Mouse (Mus musculus) heart, postnatal 36 days (tissue): Measurements from ENCODE around the gene Sh2b1. TPM values are rescaled to one million over a fixed set of nuclear protein-coding genes. Genes with fewer than 3 reads are reported as not detected.

ENCODE experiments used
- DNase-seq, 2 experiments: peaks; one replicate each; pipeline ENCODE4 v3.0.0; 2021 to 2022
- intact Hi-C: fragments of 180-260 bp; cut with DNase I; formaldehyde crosslinking; loops from one replicate; pipeline ENCODE4 v1.15.1; 2025
- total RNA-seq, 2 experiments: library from RNA; stranded (reverse); gene quantifications; 2 replicates each; pipeline ENCODE4 v1.2.3; 2021

Sh2b1 gene
- total RNA-seq, 2 experiments from 2014 or later = 40.0 to 42.2 TPM

DNA sequence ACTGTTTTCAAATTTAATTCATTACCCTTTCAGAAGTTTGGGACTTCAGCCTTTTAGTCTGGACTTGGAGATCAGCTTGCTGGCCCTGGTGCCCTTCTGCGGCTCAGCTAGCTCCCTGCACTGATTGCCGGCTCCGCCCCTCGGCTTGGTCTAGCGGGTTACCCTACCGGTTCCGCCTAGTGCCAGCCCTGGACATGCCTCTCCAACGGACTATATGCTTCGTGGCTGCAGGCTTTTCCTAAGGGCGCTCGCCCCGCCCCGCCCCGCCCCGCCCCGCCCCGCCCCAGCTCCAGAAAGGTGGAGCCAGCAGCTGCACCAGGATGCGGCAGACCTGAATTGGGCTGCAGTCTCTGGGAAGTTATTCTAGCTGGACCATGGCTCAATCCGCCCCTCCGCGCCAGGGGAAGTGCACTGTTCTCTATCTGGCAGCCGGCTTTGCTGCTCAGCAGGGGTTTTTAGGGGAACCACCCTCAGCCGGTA is 7.2 kb upstream of the Sh2b1 start:
- intact Hi-C loops = loop anchor here (5.0 kb wide), 1 partner anchor 155 kb away; no protein-coding TSS in a partner anchor
- DNase-seq = peak; percentile 76 to 78

GRCm38 (mm10) chr7:126481699-126482098 is 6.5 kb upstream of the Sh2b1 start:
- no peak for DNase-seq
- intact Hi-C loops = loop anchor here (1.0 to 5.0 kb wide), 2 partner anchors 47 to 156 kb away; no protein-coding TSS in a partner anchor

GRCm38 (mm10) chr7:126474486-126474955 is 703 bp downstream of the Sh2b1 start:
- DNase-seq = peak in 1 of 2 experiments; percentile 27
- intact Hi-C loops = loop anchor here (2.0 kb wide), 2 partner anchors 46 to 76 kb away; partner anchors contain the start of gene Rabep2

DNA sequence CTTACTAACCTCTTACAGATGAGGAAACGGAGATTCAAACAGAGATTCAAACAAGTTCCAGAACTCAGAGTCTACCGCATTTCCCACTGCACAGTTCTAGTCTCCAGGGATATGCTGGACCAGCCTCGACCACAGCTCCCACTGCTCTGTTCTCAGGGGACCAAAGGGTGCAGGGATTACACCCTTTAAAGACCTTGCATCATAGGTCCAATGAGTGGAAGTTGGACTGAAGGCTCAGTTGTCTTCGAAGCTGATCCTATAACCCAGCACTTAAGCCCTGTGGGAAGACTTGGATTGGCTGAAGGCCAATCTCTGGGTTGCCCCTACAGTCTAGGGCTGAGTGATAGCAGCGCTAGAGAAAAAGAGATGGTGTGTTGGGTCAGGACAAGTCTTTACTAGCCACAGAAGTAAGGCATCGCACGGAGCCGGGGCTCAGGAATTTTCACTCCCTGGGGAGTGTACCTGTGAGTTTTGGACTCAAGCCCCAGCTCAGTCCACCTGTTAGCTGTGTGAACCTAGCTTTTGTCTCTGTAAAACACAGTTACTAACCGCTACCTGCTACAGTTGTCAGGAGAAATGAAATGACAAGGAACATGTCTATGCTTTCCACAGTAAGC is 1.6 kb downstream of the Sh2b1 start:
- DNase-seq = no peak
- intact Hi-C loops = loop anchor here (2.0 kb wide), 2 partner anchors 45 to 75 kb away; partner anchors contain the start of gene Rabep2

GRCm38 (mm10) chr7:126472713-126473112 is 2.5 kb downstream of the Sh2b1 start:
- intact Hi-C loops = no loop called here
- DNase-seq = no peak

DNA sequence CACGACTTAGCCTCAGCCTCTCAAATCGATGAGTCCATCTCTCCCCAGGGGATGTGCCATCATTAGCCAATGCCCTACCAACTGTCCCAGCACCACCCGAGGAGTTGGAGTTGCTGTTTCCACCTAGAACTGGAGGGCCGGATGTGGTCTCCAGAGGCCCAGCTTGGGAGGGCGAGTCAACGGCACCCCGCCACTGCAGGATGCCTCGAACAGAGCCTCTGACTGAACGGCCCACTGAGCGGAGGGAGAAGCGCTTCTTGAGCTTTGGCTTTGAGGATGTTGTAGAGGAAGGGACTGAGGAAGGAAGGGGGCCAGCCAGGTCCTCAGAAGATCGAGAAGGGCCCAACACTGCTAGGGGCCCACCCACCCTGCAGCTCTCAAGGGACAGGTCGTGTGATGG is 2.9 kb downstream of the Sh2b1 start:
- intact Hi-C loops = no loop called here
- DNase-seq = no peak

DNA sequence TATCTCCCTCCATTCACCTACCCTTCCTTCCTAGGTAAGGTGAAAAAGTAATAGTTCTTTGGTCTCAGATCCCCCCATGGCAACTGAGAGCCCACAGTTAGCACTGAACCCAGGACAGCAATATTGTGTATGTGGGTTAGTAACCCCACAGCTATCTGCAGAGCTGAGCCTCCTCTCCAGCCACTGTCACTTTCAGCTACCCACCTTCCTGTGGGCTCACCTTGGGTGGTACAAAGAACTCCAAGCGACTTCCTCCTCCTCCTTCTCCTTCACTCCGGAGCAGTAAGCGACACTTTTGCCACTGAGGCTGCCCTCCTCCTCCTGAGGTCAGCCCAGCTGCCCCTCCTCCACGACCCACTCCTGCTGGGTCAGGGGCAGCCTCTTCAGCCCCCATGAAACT is 3.4 kb downstream of the Sh2b1 start:
- intact Hi-C loops = no loop called here
- no peak for DNase-seq

GRCm38 (mm10) chr7:126471361-126471760 is 3.9 kb downstream of the Sh2b1 start:
- DNase-seq = no peak
- intact Hi-C loops = no loop called here

GRCm38 (mm10) chr7:126470077-126470476 is 5.1 kb downstream of the Sh2b1 start:
- no peak for DNase-seq
- intact Hi-C loops = no loop called here

DNA sequence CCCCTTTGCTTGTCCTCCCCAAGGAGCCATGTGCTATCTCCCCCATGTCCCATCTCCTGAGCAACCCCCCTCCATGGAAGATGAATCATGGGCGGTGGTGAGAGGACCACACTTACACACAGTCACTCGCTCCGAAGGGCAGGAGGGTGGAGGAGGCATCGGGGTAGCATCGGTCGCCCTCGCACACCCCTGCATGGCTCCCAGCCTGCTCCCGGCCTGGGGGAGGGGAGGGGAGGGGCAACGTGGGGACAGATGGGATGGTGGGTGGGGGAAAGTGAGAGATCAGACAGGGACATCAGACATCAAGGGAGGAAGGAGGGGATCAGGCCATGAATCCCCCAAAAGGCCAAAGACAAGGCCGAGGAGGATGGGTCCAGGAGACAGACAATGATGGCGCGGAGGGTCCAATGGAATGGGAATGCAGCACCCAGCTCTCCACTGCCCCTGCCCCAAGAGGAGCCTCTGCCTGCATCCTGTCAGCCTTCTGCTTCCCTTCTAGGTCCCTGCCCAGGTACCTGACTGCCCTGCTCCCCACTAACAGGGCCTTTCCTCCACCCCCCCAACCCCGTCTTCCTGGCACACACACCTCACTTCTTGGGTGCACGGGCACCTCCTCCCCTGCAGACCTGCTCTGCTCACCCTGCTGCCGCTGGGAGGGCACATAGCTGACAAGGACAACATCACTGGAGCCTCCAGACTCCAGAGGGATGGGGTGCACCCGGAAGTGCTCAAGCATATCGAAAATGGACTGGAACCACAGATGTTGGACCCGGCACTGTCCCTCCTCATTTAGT is 7.2 kb downstream of the Sh2b1 start:
- no peak for DNase-seq
- intact Hi-C loops = loop anchor here (2.0 kb wide), 2 partner anchors 31 to 69 kb away; no protein-coding TSS in a partner anchor

DNA sequence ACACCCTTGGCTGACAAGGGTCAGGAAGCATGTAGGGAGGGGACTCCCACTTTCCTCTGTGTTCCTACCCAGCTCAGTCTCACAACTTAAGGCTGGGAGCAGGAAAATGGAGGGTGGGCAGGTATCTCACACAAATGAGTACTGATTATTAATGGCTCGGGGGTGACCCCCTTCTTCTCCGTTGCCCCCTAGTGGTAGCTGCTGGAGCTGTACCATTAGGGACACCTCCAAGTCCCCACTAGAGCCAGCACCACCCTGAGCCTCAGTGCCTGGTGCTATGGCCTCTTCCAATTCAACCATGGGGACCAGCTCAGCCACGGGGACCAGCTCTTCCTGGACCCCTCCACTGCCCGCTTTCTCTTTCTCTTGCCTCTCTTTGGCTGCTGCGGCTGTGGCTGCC is 8.0 kb downstream of the Sh2b1 start:
- intact Hi-C loops = loop anchor here (2.0 kb wide), 2 partner anchors 30 to 68 kb away; no protein-coding TSS in a partner anchor

GRCm38 (mm10) chr7:126466707-126467106 is 8.5 kb downstream of the Sh2b1 start:
- intact Hi-C loops = loop anchor here (2.0 kb wide), 2 partner anchors 30 to 68 kb away; no protein-coding TSS in a partner anchor
- DNase-seq = no peak

More for the DNA sequence above, 8.0 kb downstream of the Sh2b1 start:
- DNase-seq = peak; percentile 43 to 55

GRCm38 (mm10) chr7:126466116-126466515 is 9.1 kb downstream of the Sh2b1 start:
- intact Hi-C loops = loop anchor here (2.0 kb wide), 2 partner anchors 29 to 67 kb away; no protein-coding TSS in a partner anchor
- no peak for DNase-seq

DNA sequence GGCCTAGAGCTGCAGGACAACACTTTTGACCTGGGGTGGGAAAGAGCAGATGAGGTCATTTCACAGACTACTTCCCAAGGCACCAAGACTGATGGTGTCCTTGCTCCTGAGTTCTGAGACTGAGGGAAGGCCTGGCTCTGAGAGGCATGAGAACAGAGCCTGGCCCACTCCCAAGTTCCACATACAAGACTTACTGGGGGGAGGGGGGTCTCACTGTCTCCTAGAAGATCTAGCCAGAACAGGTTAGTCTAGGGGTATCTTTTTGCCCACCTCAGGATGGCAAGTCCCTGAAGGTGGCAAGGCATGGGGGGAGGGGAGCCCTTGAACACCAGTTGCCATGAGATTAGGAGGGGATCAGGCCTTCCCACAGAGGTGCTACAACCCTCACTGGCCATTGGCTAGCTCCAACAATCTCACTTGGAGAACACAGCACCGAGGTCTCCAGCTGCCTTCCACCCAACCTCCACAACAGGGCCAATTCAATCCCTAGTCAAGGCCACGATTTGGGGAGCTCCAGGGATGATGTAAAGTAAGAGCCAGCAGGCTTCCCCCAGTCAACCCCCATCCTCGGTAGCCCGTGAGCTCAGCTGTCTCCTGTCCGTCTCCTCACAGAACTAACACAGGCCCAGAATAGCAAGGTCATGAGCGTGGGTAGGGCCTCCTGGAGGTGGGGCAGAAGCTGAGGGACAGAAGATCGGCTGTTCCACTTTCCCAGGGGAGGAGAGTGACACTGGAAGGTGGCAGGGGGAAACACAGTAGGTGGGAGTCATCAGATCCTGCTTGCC is 9.8 kb downstream of the Sh2b1 start:
- intact Hi-C loops = loop anchor here (2.0 kb wide), 2 partner anchors 29 to 67 kb away; no protein-coding TSS in a partner anchor
- peak in 1 of 2 experiments; percentile 19 for DNase-seq

- intact Hi-C loops = no loop called here
These were observed 10.4 kb downstream of the Sh2b1 start for GRCm38 (mm10) chr7:126464836-126465235.

DNA sequence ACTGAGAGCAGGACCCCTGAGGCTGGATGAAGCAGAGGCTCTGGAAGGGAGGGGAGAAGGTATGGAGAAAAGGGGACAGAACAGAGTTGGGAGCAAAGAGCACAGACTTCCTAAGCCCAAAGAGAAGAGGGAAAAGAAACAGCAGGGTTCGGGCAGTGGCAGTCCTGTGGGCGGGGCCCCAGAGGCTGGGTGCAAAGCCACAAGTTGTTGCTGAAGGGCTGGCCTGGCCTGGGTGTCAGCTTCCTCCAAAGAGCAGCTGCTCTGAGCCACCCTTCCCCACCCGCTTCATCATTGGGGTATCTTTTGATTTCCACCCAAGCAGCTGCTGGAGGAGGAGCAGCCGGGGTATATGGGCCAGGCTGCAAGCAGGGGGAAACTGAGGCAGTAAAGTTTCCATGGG is 11.1 kb downstream of the Sh2b1 start:
- DNase-seq = no peak
- intact Hi-C loops = no loop called here

More at GRCm38 (mm10) chr7:126464836-126465235, 10.4 kb downstream of the Sh2b1 start:
- DNase-seq = peak; percentile 23 to 31

DNA sequence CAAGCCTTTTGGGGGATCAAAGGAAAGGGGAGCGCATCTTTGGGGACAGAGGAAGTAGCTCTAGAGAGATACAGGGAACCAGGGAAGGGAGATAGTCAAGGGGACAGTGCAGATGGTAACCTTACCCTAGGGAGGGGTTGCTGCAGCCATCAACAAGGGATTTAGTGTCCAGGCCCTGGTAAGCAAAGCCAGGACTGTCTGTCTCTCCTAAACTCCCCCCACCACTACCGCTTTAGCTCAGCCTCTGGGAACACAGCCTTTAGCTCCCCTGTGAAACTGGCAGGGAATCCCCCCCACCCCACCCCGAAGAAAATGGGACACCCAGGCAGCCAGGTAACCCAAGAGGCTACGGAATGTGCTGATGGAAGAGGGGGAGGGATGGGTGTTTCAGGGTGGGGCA is 11.7 kb downstream of the Sh2b1 start:
- DNase-seq = no peak
- intact Hi-C loops = no loop called here

- no peak for DNase-seq
- intact Hi-C loops = no loop called here
These were observed 12.2 kb downstream of the Sh2b1 start, which contains the start of gene Atp2a1 for GRCm38 (mm10) chr7:126463004-126463403. Gene Atp2a1 (minus strand): TSS chr7:126463108.

DNA sequence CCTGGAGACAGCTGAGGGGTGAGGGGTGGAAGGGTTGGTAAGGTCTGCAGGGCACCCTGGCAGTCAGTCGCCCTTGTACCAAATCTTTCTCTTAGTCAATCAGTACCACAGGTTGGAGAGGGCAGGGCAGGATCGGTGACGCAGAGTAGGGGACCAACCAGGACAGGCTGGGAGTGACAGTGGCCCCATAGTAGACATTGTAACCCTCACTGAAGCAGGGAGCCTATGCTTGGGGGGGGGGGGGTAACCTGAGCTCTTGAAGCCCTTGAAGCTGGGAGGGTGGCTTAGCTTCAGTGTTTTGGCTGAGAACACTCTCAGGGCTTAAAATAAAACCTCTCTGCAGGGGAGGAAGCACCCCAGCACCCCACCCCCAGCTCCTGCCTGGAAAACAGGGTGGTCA is 13.6 kb downstream of the Sh2b1 start:
- intact Hi-C loops = no loop called here
- no peak for DNase-seq
